Comparison of ENCODE assay signal across 11 mouse cellular contexts in the genomic region with DNA sequence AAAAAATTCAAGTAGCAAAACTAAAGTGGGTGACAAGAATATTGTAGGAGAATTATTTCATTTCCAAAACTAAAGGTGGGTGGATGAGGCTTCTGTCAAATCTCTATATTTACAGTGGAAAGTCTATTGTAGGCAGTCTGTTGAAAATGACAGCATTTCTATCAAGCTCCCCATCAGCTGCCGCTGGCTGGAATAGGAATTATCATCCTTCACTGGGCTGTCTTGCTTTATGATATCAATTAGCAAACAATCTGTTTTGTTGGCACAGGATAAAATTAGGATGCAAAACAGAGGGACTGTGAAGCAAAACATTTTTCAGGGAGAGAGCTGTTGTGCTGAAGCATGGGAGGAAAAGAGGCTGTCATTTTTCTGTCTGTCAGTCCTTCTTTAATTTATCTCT.
DNase-seq lines count a peak whose midpoint lies in the region; ATAC-seq and TF ChIP-seq lines count a peak whose summit lies in the region.
"Had no signal": no experiment of that assay in that cellular context is flagged by ENCODE, and none has a peak within 500 bp of the region (broad histone marks: within the 10 kb centered on the region; RNA-seq: fewer than 3 reads in every experiment).

No protein-coding gene starts in this region.

- peaks cover 15% of the 10 kb centered on the region for H3K4me1 ChIP-seq in forebrain, embryonic 15.5 days
- no peaks in the 10 kb centered on the region for H3K4me1 ChIP-seq in neural tube, embryonic 15.5 days
- H3K4me1 ChIP-seq in kidney, adult 2 months (ENCODE audit: control insufficient read depth, insufficient read depth, low read length): no peaks in the 10 kb centered on the region

- no peak overlapping the region for H3K4me2 ChIP-seq in forebrain, embryonic 15.5 days (replicated peaks)
- no peak overlapping the region for H3K4me2 ChIP-seq in neural tube, embryonic 15.5 days

- H3K27ac ChIP-seq in left cerebral cortex, adult 2 months: no peak overlapping the region
- peak overlapping the region; percentile 70; the same call in 1 of the 2 replicates for H3K27ac ChIP-seq in forebrain, embryonic 15.5 days (replicated peaks)
- 0 out of 2 replicates have a peak overlapping the region, but pooled peaks have one; percentile 20 for H3K27ac ChIP-seq in neural tube, embryonic 15.5 days (replicated peaks)
- H3K27ac ChIP-seq in kidney, adult 2 months (ENCODE audit: insufficient read depth, low read depth, low read length): no peak overlapping the region

- no peaks in the 10 kb centered on the region for H3K27me3 ChIP-seq in forebrain, embryonic 15.5 days
- no peaks in the 10 kb centered on the region for H3K27me3 ChIP-seq in neural tube, embryonic 15.5 days (replicated peaks)
- H3K27me3 ChIP-seq in kidney, adult 2 months (replicated peaks; ENCODE audit: control insufficient read depth, insufficient read depth, low read length): no peaks in the 10 kb centered on the region; the same call in 1 of the 2 replicates
- H3K27me3 ChIP-seq: CH12.LX had no signal

- no peaks in the 10 kb centered on the region for H3K36me3 ChIP-seq in forebrain, embryonic 15.5 days
- no peaks in the 10 kb centered on the region for H3K36me3 ChIP-seq in neural tube, embryonic 15.5 days
- no peaks in the 10 kb centered on the region for H3K36me3 ChIP-seq in kidney, adult 2 months (ENCODE audit: control insufficient read depth, insufficient read depth, low read length)

- no peak overlapping the region for H3K4me3 ChIP-seq in left cerebral cortex, adult 2 months
- no peak overlapping the region for H3K4me3 ChIP-seq in forebrain, embryonic 15.5 days
- no peak overlapping the region for H3K4me3 ChIP-seq in neural tube, embryonic 15.5 days (replicated peaks)
- H3K4me3 ChIP-seq in kidney, adult 2 months (ENCODE audit: insufficient read depth, low read depth, low read length): no peak overlapping the region

- H3K9ac ChIP-seq in forebrain, embryonic 15.5 days (replicated peaks): no peak overlapping the region
- no peak overlapping the region for H3K9ac ChIP-seq in neural tube, embryonic 15.5 days (replicated peaks)
- H3K9ac ChIP-seq: liver, postnatal 0 days had no signal

- 2% methylated on average over 1 of the region's 1 CpGs for WGBS in forebrain, embryonic 15.5 days
- WGBS in neural tube, embryonic 15.5 days: 3% methylated on average over 1 of the region's 1 CpGs
- 70% methylated on average over 1 of the region's 1 CpGs for WGBS in kidney, adult 2 months

- H3K9me3 ChIP-seq in forebrain, embryonic 15.5 days: no peaks in the 10 kb centered on the region
- no peaks in the 10 kb centered on the region for H3K9me3 ChIP-seq in neural tube, embryonic 15.5 days (replicated peaks)

- intact Hi-C loops in left cerebral cortex, postnatal 25 days (cut with DNase I): no loop called here
- intact Hi-C loops in left cerebral cortex, adult 2 months (cut with DNase I): loop anchor here (10.0 kb wide), 1 partner anchor 772 kb away; no protein-coding TSS in a partner anchor

- no peak for TF ChIP-seq CTCF in left cerebral cortex, adult 2 months (IDR thresholded peaks at IDR 0.05)
- no peak for TF ChIP-seq CTCF in kidney, adult 2 months (conservative IDR thresholded peaks at IDR 0.05; ENCODE audit: insufficient read depth, insufficient read length, low read depth, low read length)

- ATAC-seq in forebrain, embryonic 15.5 days (replicated peaks): peak; percentile 86
- no peak; the same call in 1 of the 2 replicates for ATAC-seq in neural tube, embryonic 15.5 days (ENCODE audit: low FRiP score)
- ATAC-seq: inflammation-experienced regulatory T-cells, adult 6 months; liver, postnatal 0 days had no signal

- DNase-seq in left cerebral cortex, postnatal 25 days (ENCODE audit: low spot score in 2 of 2): peak; percentile 14 to 40
- DNase-seq in left cerebral cortex, adult 2 months (ENCODE audit: extremely low spot score in 1 of 2, low spot score in 2 of 2): no peak
- DNase-seq in layer of hippocampus, adult 9-10 months (ENCODE audit: low spot score): peak; percentile 53
- no peak for DNase-seq in kidney, adult 2 months
- DNase-seq in ovary, adult 18-20 months (ENCODE audit: low spot score): no peak
- no peak for DNase-seq in adrenal gland, postnatal 36 days
- DNase-seq: liver, postnatal 0 days had no signal

- no peak for TF ChIP-seq POLR2A in kidney, adult 2 months (IDR thresholded peaks at IDR 0.05; ENCODE audit: low read depth, low read length)

Comparison
In these comparisons a context has a peak if more than half of its experiments do, and no peak if none do; other contexts are left out.
1. DNase-seq: peak in left cerebral cortex, postnatal 25 days (2 of 2) and layer of hippocampus, adult 9-10 months (single experiment); none in left cerebral cortex, adult 2 months (0 of 2), kidney, adult 2 months (single experiment), ovary, adult 18-20 months (single experiment) and adrenal gland, postnatal 36 days (0 of 2).
2. H3K27ac ChIP-seq: peak in forebrain, embryonic 15.5 days (single experiment) and neural tube, embryonic 15.5 days (single experiment); none in left cerebral cortex, adult 2 months (single experiment) and kidney, adult 2 months (single experiment).